Mouse (Mus musculus) hindbrain, embryonic 10.5 days (tissue): ENCODE measurements around the gene Hpgds. TPM values are rescaled to one million over a fixed set of nuclear protein-coding genes. Genes with fewer than 3 reads are reported as not detected.

Experiments
- DNase-seq: peaks from one replicate; pipeline ENCODE4 v3.0.0-alpha.2; 2017; ENCODE audit warnings: low spot score
- H3K27ac ChIP-seq: fragments of 300-500 bp; sonication (generic); 2 replicates; pipeline ENCODE4 v1.5.1; 2016; ENCODE audit warnings: mild to moderate bottlenecking, moderate library complexity
- H3K27me3 ChIP-seq: fragments of 300-500 bp; sonication (generic); 2 replicates; pipeline ENCODE4 v1.6.1; 2016; ENCODE audit warnings: mild to moderate bottlenecking; ENCODE audit not compliant: poor library complexity, insufficient read depth, severe bottlenecking
- H3K36me3 ChIP-seq: fragments of 300-500 bp; sonication (generic); 2 replicates; pipeline ENCODE4 v1.6.1; 2016; ENCODE audit warnings: mild to moderate bottlenecking, moderate library complexity
- H3K4me1 ChIP-seq: fragments of 300-500 bp; sonication (generic); replicated peaks from 2 replicates; pipeline ENCODE4 v1.6.1; 2016; ENCODE audit warnings: mild to moderate bottlenecking
- H3K4me3 ChIP-seq: fragments of 300-500 bp; sonication (generic); 2 replicates; pipeline ENCODE4 v1.5.1; 2016; ENCODE audit warnings: mild to moderate bottlenecking, moderate library complexity
- H3K9me3 ChIP-seq: fragments of 300-500 bp; sonication (generic); 2 replicates; pipeline ENCODE4 v1.6.1; 2016; ENCODE audit warnings: mild to moderate bottlenecking, moderate library complexity
- WGBS: fragments of 180-500 bp; shearing (Covaris S2); methylation state at CpG from one replicate; pipeline ENCODE4 v1.1.7; 2016; 5-methylcytosine and 5-hydroxymethylcytosine counted together
- polyA plus RNA-seq: library from polyadenylated mRNA; unstranded; fragments of >200 nt; fragmentation: Nextera tagmentation; extraction: Ambion mirVana; gene quantifications from 2 replicates; pipeline ENCODE4 v1.2.1, GENCODE M21; 2016

Hpgds gene
- polyA plus RNA-seq, 1 experiment from 2014 or later = 10.6 TPM

GRCm38 (mm10) chr6:65132376-65132775 is 12.3 kb downstream of the Hpgds start:
- Histone ChIP-seq H3K4me1 (peaks cover 6% of the 10 kb centered on the region; the same call in 1 of the 2 replicates), H3K4me3 (no peak overlapping the region), H3K27ac (no peak overlapping the region), H3K27me3 (no peaks in the 10 kb centered on the region), H3K9me3 (no peaks in the 10 kb centered on the region), H3K36me3 (peaks cover 12% of the 10 kb centered on the region)
- no peak for DNase-seq
- 37% methylated on average over 6 of the region's 6 CpGs for WGBS

GRCm38 (mm10) chr6:65126074-65126726 is 18.5 kb downstream of the Hpgds start:
- Histone ChIP-seq H3K36me3 (peaks cover 7% of the 10 kb centered on the region), H3K9me3 (no peaks in the 10 kb centered on the region), H3K4me1 (no peaks in the 10 kb centered on the region), H3K27ac (no peak overlapping the region), H3K4me3 (no peak overlapping the region), H3K27me3 (no peaks in the 10 kb centered on the region)
- 27% methylated on average over 2 of the region's 2 CpGs for WGBS
- DNase-seq = peak; percentile 49

GRCm38 (mm10) chr6:65117540-65117939 is 27.2 kb downstream of the Hpgds start:
- no peak for DNase-seq
- Histone ChIP-seq H3K27me3 (no peaks in the 10 kb centered on the region), H3K36me3 (peaks cover 81% of the 10 kb centered on the region), H3K4me1 (no peaks in the 10 kb centered on the region), H3K27ac (no peak overlapping the region), H3K4me3 (no peak overlapping the region), H3K9me3 (no peaks in the 10 kb centered on the region)
- WGBS = 87% methylated on average over 1 of the region's 1 CpGs

- no peak overlapping the region for H3K4me3 ChIP-seq
- no peak for DNase-seq
- H3K27me3 ChIP-seq = no peaks in the 10 kb centered on the region
- no peaks in the 10 kb centered on the region for H3K4me1 ChIP-seq
- H3K27ac ChIP-seq = no peak overlapping the region
- peaks cover 95% of the 10 kb centered on the region for H3K36me3 ChIP-seq
- no peaks in the 10 kb centered on the region for H3K9me3 ChIP-seq
- 93% methylated on average over 2 of the region's 2 CpGs for WGBS
Measured at GRCm38 (mm10) chr6:65114902-65115301, 29.8 kb downstream of the Hpgds start.

- WGBS = 91% methylated on average over 1 of the region's 1 CpGs
- Histone ChIP-seq H3K4me3 (no peak overlapping the region), H3K4me1 (no peaks in the 10 kb centered on the region), H3K27me3 (no peaks in the 10 kb centered on the region), H3K27ac (no peak overlapping the region), H3K9me3 (no peaks in the 10 kb centered on the region), H3K36me3 (peaks cover 88% of the 10 kb centered on the region)
- no peak for DNase-seq
Measured at GRCm38 (mm10) chr6:65079139-65079538, 65.6 kb downstream of the Hpgds start.

GRCm38 (mm10) chr6:65075201-65075600 is 69.5 kb downstream of the Hpgds start:
- H3K9me3 ChIP-seq = no peaks in the 10 kb centered on the region
- no peaks in the 10 kb centered on the region for H3K27me3 ChIP-seq
- H3K27ac ChIP-seq = no peak overlapping the region
- H3K36me3 ChIP-seq = peaks cover 90% of the 10 kb centered on the region
- H3K4me3 ChIP-seq = no peak overlapping the region
- DNase-seq = no peak
- H3K4me1 ChIP-seq = no peaks in the 10 kb centered on the region
- WGBS = 80% methylated on average over 2 of the region's 2 CpGs

Other genes starting within 250 kb of the Hpgds start
- gene Smarcad1, start 102.3 kb downstream of the Hpgds start, polyA plus RNA-seq = 107 and 108 TPM in 2 replicates
- gene C130060K24Rik, start 236.2 kb upstream of the Hpgds start, polyA plus RNA-seq = 3.2 and 4.1 TPM in 2 replicates